Mouse (Mus musculus) lung, adult 2 months (tissue): ENCODE data around the gene Myo3b.

Source experiments
- CTCF ChIP-seq: fragments of 200-500 bp; IDR thresholded peaks from 2 replicates; pipeline ENCODE4 v1.5.1; 2011; ENCODE audit warnings: mild to moderate bottlenecking, low read length, control low read depth; ENCODE audit not compliant: insufficient read depth
- POLR2A ChIP-seq: fragments of 200-500 bp; IDR thresholded peaks from 2 replicates; pipeline ENCODE4 v1.6.1; 2011; ENCODE audit warnings: low read depth, mild to moderate bottlenecking, control low read depth, low read length, borderline replicate concordance; ENCODE audit errors: extremely low read depth

- TF ChIP-seq CTCF (no peak), POLR2A (no peak)
Measured at GRCm38 (mm10) chr2:70044466-70044865, 5.5 kb downstream of the Myo3b start.
